Mouse (Mus musculus) spleen, adult 2 months (tissue): ENCODE measurements at regions not wholly inside any gene's neighbourhood (a gene's known extent, or its start where the extent isn't known, plus 50 kb on each side); places are given as distances from the start of the nearest gene placed in this dataset.

ENCODE experiments used
- CTCF ChIP-seq: fragments of 200-500 bp; IDR thresholded peaks from 2 replicates; pipeline ENCODE4 v1.5.1; 2011; ENCODE audit warnings: mild to moderate bottlenecking, inconsistent platforms; ENCODE audit not compliant: insufficient read depth, insufficient read length, insufficient replicate concordance; ENCODE audit errors: extremely low read depth
- POLR2A ChIP-seq: fragments of 200-500 bp; IDR thresholded peaks from 2 replicates; pipeline ENCODE4 v1.6.1; 2011; ENCODE audit warnings: low read depth, low read length, inconsistent platforms

GRCm38 (mm10) chr6:134329550-134330299 lies 66.4 kb upstream of the Bcl2l14 start:
- TF ChIP-seq CTCF (no peak), POLR2A (no peak)
